Mouse (Mus musculus): ENCODE measurements around the gene B230118H07Rik. TPM values are rescaled to one million over a fixed set of nuclear protein-coding genes. Genes with fewer than 3 reads are reported as not detected.
A peak's percentile ranks its signal among the peaks of the same experiment; 100 is the strongest.

Gene B230118H07Rik
- polyA plus RNA-seq, 1 experiment from 2014 or later = 60.3 TPM

DNA sequence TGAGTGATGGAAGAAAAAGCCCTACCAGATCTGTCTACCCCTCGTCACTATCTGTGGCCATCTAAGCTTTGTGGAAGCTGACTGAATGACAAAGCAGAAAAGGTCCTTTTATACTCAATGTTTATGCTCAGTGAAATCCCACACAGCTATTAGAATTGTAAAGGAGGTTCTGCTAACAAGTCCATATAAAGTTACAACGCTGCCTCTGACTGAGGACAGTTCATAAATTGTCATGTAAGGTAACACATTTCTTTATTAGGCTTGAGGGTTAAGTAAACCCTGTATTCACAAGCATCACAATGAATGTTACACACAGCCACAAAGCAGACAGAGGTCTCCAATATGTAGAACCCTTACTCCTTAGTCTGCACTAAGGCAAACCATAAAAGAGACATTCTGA lies 25.3 kb downstream of the B230118H07Rik start:
- no peak overlapping the region for H3K4me3 ChIP-seq (ENCODE audit: low read length)
- H3K4me2 ChIP-seq (ENCODE audit: low read depth, low read length) = no peak overlapping the region
- 77% methylated on average over 2 of the region's 2 CpGs for WGBS

GRCm38 (mm10) chr2:101623042-101623441 lies 26.3 kb downstream of the B230118H07Rik start:
- Histone ChIP-seq H3K4me1 (ENCODE audit: control insufficient read depth, insufficient read depth, low read length) (peaks cover 3% of the 10 kb centered on the region; the same call in 1 of the 2 replicates), H3K9ac (ENCODE audit: low read length) (no peak overlapping the region), H3K4me3 (ENCODE audit: low read length) (no peak overlapping the region), H3K4me2 (ENCODE audit: low read depth, low read length) (no peak overlapping the region), H3K27me3 (ENCODE audit: control insufficient read depth, insufficient read depth, low read length) (no peaks in the 10 kb centered on the region), H3K9me3 (replicated peaks; ENCODE audit: control insufficient read depth, low read length) (no peaks in the 10 kb centered on the region), H3K27ac (ENCODE audit: low read length) (no peak overlapping the region), H3K36me3 (ENCODE audit: control insufficient read depth, insufficient read depth) (no peaks in the 10 kb centered on the region)
- 83% methylated on average over 2 of the region's 2 CpGs for WGBS
- no peak for ATAC-seq (replicated peaks; ENCODE audit: extremely low read depth, insufficient read depth, low FRiP score)

More for the DNA sequence above, 25.3 kb downstream of the B230118H07Rik start:
- Histone ChIP-seq H3K36me3 (ENCODE audit: control insufficient read depth, insufficient read depth) (no peaks in the 10 kb centered on the region), H3K27ac (ENCODE audit: low read length) (0 out of 2 replicates have a peak overlapping the region, but pooled peaks have one; percentile 23), H3K4me1 (ENCODE audit: control insufficient read depth, insufficient read depth, low read length) (peaks cover 3% of the 10 kb centered on the region; the same call in 1 of the 2 replicates), H3K27me3 (ENCODE audit: control insufficient read depth, insufficient read depth, low read length) (no peaks in the 10 kb centered on the region), H3K9ac (ENCODE audit: low read length) (no peak overlapping the region), H3K9me3 (replicated peaks; ENCODE audit: control insufficient read depth, low read length) (no peaks in the 10 kb centered on the region)
- ATAC-seq (replicated peaks; ENCODE audit: extremely low read depth, insufficient read depth, low FRiP score) = no peak

- no peaks in the 10 kb centered on the region for H3K9me3 ChIP-seq (replicated peaks; ENCODE audit: control insufficient read depth, low read length)
- no peak overlapping the region; the same call in 1 of the 2 replicates for H3K27ac ChIP-seq (ENCODE audit: low read length)
- H3K36me3 ChIP-seq (ENCODE audit: control insufficient read depth, insufficient read depth) = no peaks in the 10 kb centered on the region
- H3K9ac ChIP-seq (ENCODE audit: low read length) = no peak overlapping the region
- H3K4me2 ChIP-seq (ENCODE audit: low read depth, low read length) = no peak overlapping the region
- no peak overlapping the region for H3K4me3 ChIP-seq (ENCODE audit: low read length)
- 62% methylated on average over 7 of the region's 7 CpGs for WGBS
- no peak for ATAC-seq (replicated peaks; ENCODE audit: extremely low read depth, insufficient read depth, low FRiP score)
- no peaks in the 10 kb centered on the region for H3K4me1 ChIP-seq (ENCODE audit: control insufficient read depth, insufficient read depth, low read length)
- no peaks in the 10 kb centered on the region for H3K27me3 ChIP-seq (ENCODE audit: control insufficient read depth, insufficient read depth, low read length)
These were observed 27.7 kb downstream of the B230118H07Rik start for GRCm38 (mm10) chr2:101621611-101622010.

- no peaks in the 10 kb centered on the region for H3K9me3 ChIP-seq (replicated peaks; ENCODE audit: control insufficient read depth, low read length)
- H3K4me3 ChIP-seq (ENCODE audit: low read length) = no peak overlapping the region
- H3K4me1 ChIP-seq (ENCODE audit: control insufficient read depth, insufficient read depth, low read length) = peaks cover 2% of the 10 kb centered on the region; the same call in 1 of the 2 replicates
- H3K36me3 ChIP-seq (ENCODE audit: control insufficient read depth, insufficient read depth) = no peaks in the 10 kb centered on the region
- H3K27ac ChIP-seq (ENCODE audit: low read length) = peak overlapping the region; percentile 18; the same call in 1 of the 2 replicates
- H3K9ac ChIP-seq (ENCODE audit: low read length) = no peak overlapping the region
- H3K4me2 ChIP-seq (ENCODE audit: low read depth, low read length) = no peak overlapping the region
- no peak for ATAC-seq (replicated peaks; ENCODE audit: extremely low read depth, insufficient read depth, low FRiP score)
- no peaks in the 10 kb centered on the region for H3K27me3 ChIP-seq (ENCODE audit: control insufficient read depth, insufficient read depth, low read length)
- 67% methylated on average over 3 of the region's 3 CpGs for WGBS
These were observed 28.4 kb downstream of the B230118H07Rik start for GRCm38 (mm10) chr2:101620899-101621298.

GRCm38 (mm10) chr2:101618373-101618772 lies 31.0 kb downstream of the B230118H07Rik start:
- WGBS = 74% methylated on average over 4 of the region's 4 CpGs
- H3K9me3 ChIP-seq (replicated peaks; ENCODE audit: control insufficient read depth, low read length) = no peaks in the 10 kb centered on the region
- no peak overlapping the region for H3K4me3 ChIP-seq (ENCODE audit: low read length)
- H3K27me3 ChIP-seq (ENCODE audit: control insufficient read depth, insufficient read depth, low read length) = no peaks in the 10 kb centered on the region
- no peaks in the 10 kb centered on the region for H3K36me3 ChIP-seq (ENCODE audit: control insufficient read depth, insufficient read depth)
- ATAC-seq (replicated peaks; ENCODE audit: extremely low read depth, insufficient read depth, low FRiP score) = no peak
- no peak overlapping the region for H3K27ac ChIP-seq (ENCODE audit: low read length)
- no peak overlapping the region for H3K4me2 ChIP-seq (ENCODE audit: low read depth, low read length)
- no peak overlapping the region for H3K9ac ChIP-seq (ENCODE audit: low read length)
- peaks cover 9% of the 10 kb centered on the region for H3K4me1 ChIP-seq (ENCODE audit: control insufficient read depth, insufficient read depth, low read length)

GRCm38 (mm10) chr2:101615464-101616305 lies 33.6 kb downstream of the B230118H07Rik start:
- Histone ChIP-seq H3K27ac (ENCODE audit: low read length) (no peak overlapping the region), H3K27me3 (ENCODE audit: control insufficient read depth, insufficient read depth, low read length) (no peaks in the 10 kb centered on the region), H3K9me3 (replicated peaks; ENCODE audit: control insufficient read depth, low read length) (no peaks in the 10 kb centered on the region), H3K36me3 (ENCODE audit: control insufficient read depth, insufficient read depth) (no peaks in the 10 kb centered on the region), H3K4me3 (ENCODE audit: low read length) (no peak overlapping the region), H3K9ac (ENCODE audit: low read length) (0 out of 2 replicates have a peak overlapping the region, but pooled peaks have one; percentile 21), H3K4me2 (ENCODE audit: low read depth, low read length) (no peak overlapping the region), H3K4me1 (ENCODE audit: control insufficient read depth, insufficient read depth, low read length) (peaks cover 9% of the 10 kb centered on the region)
- ATAC-seq (replicated peaks; ENCODE audit: extremely low read depth, insufficient read depth, low FRiP score) = no peak; the same call in 1 of the 2 replicates
- WGBS = 44% methylated on average over 10 of the region's 10 CpGs

- no peaks in the 10 kb centered on the region for H3K36me3 ChIP-seq (ENCODE audit: control insufficient read depth, insufficient read depth)
- H3K4me1 ChIP-seq (ENCODE audit: control insufficient read depth, insufficient read depth, low read length) = peaks cover 6% of the 10 kb centered on the region
- H3K9me3 ChIP-seq (replicated peaks; ENCODE audit: control insufficient read depth, low read length) = no peaks in the 10 kb centered on the region
- no peak for ATAC-seq (replicated peaks; ENCODE audit: extremely low read depth, insufficient read depth, low FRiP score)
- no peak overlapping the region for H3K9ac ChIP-seq (ENCODE audit: low read length)
- no peak overlapping the region for H3K27ac ChIP-seq (ENCODE audit: low read length)
- H3K4me2 ChIP-seq (ENCODE audit: low read depth, low read length) = no peak overlapping the region
- no peaks in the 10 kb centered on the region for H3K27me3 ChIP-seq (ENCODE audit: control insufficient read depth, insufficient read depth, low read length)
- WGBS = 83% methylated on average over 3 of the region's 3 CpGs
- no peak overlapping the region for H3K4me3 ChIP-seq (ENCODE audit: low read length)
These were observed 38.5 kb downstream of the B230118H07Rik start for GRCm38 (mm10) chr2:101610861-101611260.

- no peaks in the 10 kb centered on the region for H3K27me3 ChIP-seq (ENCODE audit: control insufficient read depth, insufficient read depth, low read length)
- no peaks in the 10 kb centered on the region for H3K9me3 ChIP-seq (replicated peaks; ENCODE audit: control insufficient read depth, low read length)
- 0 out of 2 replicates have a peak overlapping the region, but pooled peaks have one; percentile 29 for H3K9ac ChIP-seq (ENCODE audit: low read length)
- no peak overlapping the region for H3K4me3 ChIP-seq (ENCODE audit: low read length)
- H3K27ac ChIP-seq (ENCODE audit: low read length) = peak overlapping the region; percentile 49
- H3K4me1 ChIP-seq (ENCODE audit: control insufficient read depth, insufficient read depth, low read length) = no peaks in the 10 kb centered on the region; the same call in 1 of the 2 replicates
- H3K4me2 ChIP-seq (ENCODE audit: low read depth, low read length) = peak overlapping the region; percentile 13; the same call in 1 of the 2 replicates
- peak; percentile 92 for ATAC-seq (replicated peaks; ENCODE audit: extremely low read depth, insufficient read depth, low FRiP score)
- WGBS = 24% methylated on average over 7 of the region's 7 CpGs
- no peaks in the 10 kb centered on the region for H3K36me3 ChIP-seq (ENCODE audit: control insufficient read depth, insufficient read depth)
These were observed 41.0 kb downstream of the B230118H07Rik start for GRCm38 (mm10) chr2:101608232-101608894.
